Mouse (Mus musculus): ENCODE results near the gene Ube2c. TPM values are rescaled to one million over a fixed set of nuclear protein-coding genes. Genes with fewer than 3 reads are reported as not detected.
"Not testable (repeated sequence)": the region's sequence is repeated elsewhere in the genome, so short reads cannot be mapped to it uniquely, and the experiment has no call there.

Ube2c gene
- polyA plus RNA-seq, 1 experiment from 2014 or later, result 69.0 TPM

DNA sequence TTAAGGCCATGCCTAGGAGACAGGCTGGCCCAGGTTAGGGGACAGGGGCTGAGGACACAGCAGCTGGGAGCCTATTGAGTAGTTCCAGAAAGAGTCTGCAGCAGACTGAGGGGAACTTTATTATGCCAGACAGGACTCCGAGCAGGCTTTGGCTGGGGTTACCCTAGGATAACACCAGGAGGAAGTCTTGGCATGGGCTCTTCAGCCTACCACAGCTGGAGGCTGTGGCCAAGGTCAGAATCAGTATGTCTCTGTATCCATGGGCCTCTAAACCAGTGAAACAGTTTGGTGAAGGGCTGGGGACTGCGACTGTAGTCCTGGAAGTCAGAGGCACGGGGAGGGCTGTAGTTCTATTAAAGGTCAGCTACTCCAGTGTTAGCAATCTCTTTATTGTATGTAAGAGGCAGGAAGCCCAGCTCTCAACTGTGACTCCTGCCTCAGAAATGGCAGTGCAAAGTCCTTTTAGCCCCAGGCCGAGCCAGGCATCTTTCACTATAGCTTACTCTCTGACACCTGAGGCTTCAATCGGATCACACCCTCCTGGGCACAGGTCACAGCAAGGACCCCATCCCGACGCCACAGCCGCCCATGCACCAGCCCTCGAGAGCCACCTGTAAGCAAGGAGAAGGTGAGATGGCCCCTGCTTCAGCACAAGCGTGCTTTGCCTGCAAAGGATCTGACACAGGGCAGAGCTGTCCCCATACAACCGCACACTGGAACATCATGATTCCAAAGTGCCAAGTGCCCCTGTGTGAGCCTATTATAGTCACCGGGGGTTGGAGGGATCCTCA lies 22.9 kb downstream of the Ube2c start:
- no peaks in the 10 kb centered on the region for H3K27me3 ChIP-seq (replicated peaks; ENCODE audit: control insufficient read depth, insufficient read depth, low read length)
- 97% methylated on average over 12 of the region's 12 CpGs for WGBS
- H3K4me3 ChIP-seq (ENCODE audit: low read length), result no peak overlapping the region
- no peak overlapping the region for H3K27ac ChIP-seq (ENCODE audit: low read depth, low read length)
- no peak for ATAC-seq
- H3K4me2 ChIP-seq (ENCODE audit: low read length), result no peak overlapping the region
- 0 out of 2 replicates have a peak, but pooled peaks cover 3% of the 10 kb centered on the region for H3K4me1 ChIP-seq (ENCODE audit: control insufficient read depth, insufficient read depth, low read depth, low read length)
- H3K36me3 ChIP-seq (ENCODE audit: control insufficient read depth, insufficient read depth, low read length), result no peaks in the 10 kb centered on the region; the same call in 1 of the 2 replicates
- no peaks in the 10 kb centered on the region for H3K9me3 ChIP-seq (ENCODE audit: control insufficient read depth, low read length)
- no peak overlapping the region for H3K9ac ChIP-seq (ENCODE audit: low read depth, low read length)

- Histone ChIP-seq H3K27me3 (replicated peaks; ENCODE audit: control insufficient read depth, insufficient read depth, low read length) (no peaks in the 10 kb centered on the region), H3K36me3 (ENCODE audit: control insufficient read depth, insufficient read depth, low read length) (peaks cover 4% of the 10 kb centered on the region), H3K9me3 (ENCODE audit: control insufficient read depth, low read length) (no peaks in the 10 kb centered on the region), H3K27ac (ENCODE audit: low read depth, low read length) (no peak overlapping the region), H3K4me1 (ENCODE audit: control insufficient read depth, insufficient read depth, low read depth, low read length) (0 out of 2 replicates have a peak, but pooled peaks cover 3% of the 10 kb centered on the region), H3K9ac (ENCODE audit: low read depth, low read length) (no peak overlapping the region), H3K4me2 (ENCODE audit: low read length) (no peak overlapping the region), H3K4me3 (ENCODE audit: low read length) (no peak overlapping the region)
- no peak for ATAC-seq
- WGBS, result 91% methylated on average over 3 of the region's 3 CpGs
These were observed 23.5 kb downstream of the Ube2c start for GRCm38 (mm10) chr2:164793236-164793635.

GRCm38 (mm10) chr2:164793772-164794171 lies 24.1 kb downstream of the Ube2c start:
- H3K9ac ChIP-seq (ENCODE audit: low read depth, low read length), result no peak overlapping the region
- no peaks in the 10 kb centered on the region for H3K27me3 ChIP-seq (replicated peaks; ENCODE audit: control insufficient read depth, insufficient read depth, low read length)
- H3K4me2 ChIP-seq (ENCODE audit: low read length), result no peak overlapping the region
- no peaks in the 10 kb centered on the region for H3K4me1 ChIP-seq (ENCODE audit: control insufficient read depth, insufficient read depth, low read depth, low read length)
- WGBS, result 94% methylated on average over 2 of the region's 2 CpGs
- no peak overlapping the region for H3K4me3 ChIP-seq (ENCODE audit: low read length)
- H3K9me3 ChIP-seq (ENCODE audit: control insufficient read depth, low read length), result no peaks in the 10 kb centered on the region
- no peak overlapping the region for H3K27ac ChIP-seq (ENCODE audit: low read depth, low read length)
- ATAC-seq, result no peak
- peaks cover 4% of the 10 kb centered on the region for H3K36me3 ChIP-seq (ENCODE audit: control insufficient read depth, insufficient read depth, low read length)

DNA sequence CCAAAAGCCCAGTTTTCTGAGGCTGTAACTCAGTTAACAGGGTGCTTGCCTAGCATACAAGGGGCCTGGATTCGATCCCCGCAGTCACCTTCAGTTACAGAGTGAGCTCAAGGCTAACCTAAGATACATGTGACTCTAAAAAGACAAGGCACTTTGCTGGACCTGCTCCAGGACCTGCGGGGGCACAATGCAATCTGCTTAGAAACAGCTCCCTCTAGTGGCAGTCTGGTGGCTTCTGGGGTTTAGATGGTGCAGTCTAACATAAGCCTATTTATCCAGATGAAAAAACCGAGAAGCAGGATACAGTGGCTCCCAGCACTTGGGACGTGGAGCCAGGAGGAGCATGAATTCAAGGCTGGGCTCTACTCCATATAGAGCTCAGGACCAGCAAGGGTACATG lies 24.6 kb downstream of the Ube2c start:
- Histone ChIP-seq H3K4me2 (ENCODE audit: low read length) (no peak overlapping the region), H3K4me1 (ENCODE audit: control insufficient read depth, insufficient read depth, low read depth, low read length) (no peaks in the 10 kb centered on the region), H3K9me3 (ENCODE audit: control insufficient read depth, low read length) (no peaks in the 10 kb centered on the region), H3K36me3 (ENCODE audit: control insufficient read depth, insufficient read depth, low read length) (peaks cover 4% of the 10 kb centered on the region), H3K27me3 (replicated peaks; ENCODE audit: control insufficient read depth, insufficient read depth, low read length) (no peaks in the 10 kb centered on the region), H3K4me3 (ENCODE audit: low read length) (no peak overlapping the region), H3K27ac (ENCODE audit: low read depth, low read length) (no peak overlapping the region), H3K9ac (ENCODE audit: low read depth, low read length) (no peak overlapping the region)
- 39% methylated on average over 5 of the region's 5 CpGs for WGBS
- ATAC-seq, result no peak

DNA sequence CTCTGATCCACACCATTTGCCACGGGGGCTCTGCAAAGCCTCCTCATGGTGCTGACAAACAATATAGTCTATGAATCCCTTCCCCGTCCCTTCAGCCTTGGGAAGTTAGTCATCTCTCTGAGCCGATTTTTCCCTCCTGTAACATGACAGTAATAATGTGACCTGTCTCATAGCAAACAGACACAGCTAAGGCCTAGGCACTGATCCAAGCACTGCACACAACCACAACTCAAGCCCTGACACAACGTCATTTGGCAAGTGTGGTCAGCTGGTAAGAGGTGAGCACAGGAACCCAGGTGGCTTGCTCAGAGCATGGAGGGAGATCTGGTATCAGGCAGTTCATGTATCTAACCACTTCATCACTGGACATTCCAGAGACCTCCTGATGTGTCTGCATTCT lies 26.2 kb downstream of the Ube2c start:
- no peaks in the 10 kb centered on the region for H3K27me3 ChIP-seq (replicated peaks; ENCODE audit: control insufficient read depth, insufficient read depth, low read length)
- no peak overlapping the region for H3K4me2 ChIP-seq (ENCODE audit: low read length)
- peaks cover 4% of the 10 kb centered on the region for H3K36me3 ChIP-seq (ENCODE audit: control insufficient read depth, insufficient read depth, low read length)
- H3K9ac ChIP-seq (ENCODE audit: low read depth, low read length), result no peak overlapping the region
- no peak overlapping the region for H3K27ac ChIP-seq (ENCODE audit: low read depth, low read length)
- no peak overlapping the region for H3K4me3 ChIP-seq (ENCODE audit: low read length)
- no peaks in the 10 kb centered on the region for H3K9me3 ChIP-seq (ENCODE audit: control insufficient read depth, low read length)
- no peaks in the 10 kb centered on the region for H3K4me1 ChIP-seq (ENCODE audit: control insufficient read depth, insufficient read depth, low read depth, low read length)
- ATAC-seq, result no peak
- 91% methylated on average over 4 of the region's 4 CpGs for WGBS

GRCm38 (mm10) chr2:164798554-164798953 lies 28.9 kb downstream of the Ube2c start:
- not testable (repeated sequence) for H3K9me3 ChIP-seq (ENCODE audit: control insufficient read depth, low read length); H3K27ac ChIP-seq (ENCODE audit: low read depth, low read length); H3K36me3 ChIP-seq (ENCODE audit: control insufficient read depth, insufficient read depth, low read length); H3K4me3 ChIP-seq (ENCODE audit: low read length); H3K27me3 ChIP-seq (replicated peaks; ENCODE audit: control insufficient read depth, insufficient read depth, low read length); H3K4me2 ChIP-seq (ENCODE audit: low read length); H3K4me1 ChIP-seq (ENCODE audit: control insufficient read depth, insufficient read depth, low read depth, low read length); ATAC-seq; H3K9ac ChIP-seq (ENCODE audit: low read depth, low read length)
- 80% methylated on average over 6 of the region's 6 CpGs for WGBS

GRCm38 (mm10) chr2:164800252-164801004 lies 30.7 kb downstream of the Ube2c start:
- no peak for ATAC-seq
- Histone ChIP-seq H3K4me1 (ENCODE audit: control insufficient read depth, insufficient read depth, low read depth, low read length) (peaks cover 14% of the 10 kb centered on the region), H3K9me3 (ENCODE audit: control insufficient read depth, low read length) (no peaks in the 10 kb centered on the region), H3K36me3 (ENCODE audit: control insufficient read depth, insufficient read depth, low read length) (peaks cover 4% of the 10 kb centered on the region; the same call in 1 of the 2 replicates), H3K4me3 (ENCODE audit: low read length) (no peak overlapping the region), H3K27me3 (replicated peaks; ENCODE audit: control insufficient read depth, insufficient read depth, low read length) (no peaks in the 10 kb centered on the region), H3K9ac (ENCODE audit: low read depth, low read length) (no peak overlapping the region), H3K4me2 (ENCODE audit: low read length) (no peak overlapping the region), H3K27ac (ENCODE audit: low read depth, low read length) (no peak overlapping the region)
- 93% methylated on average over 13 of the region's 13 CpGs for WGBS

- 92% methylated on average over 16 of the region's 16 CpGs for WGBS
- no peak overlapping the region for H3K27ac ChIP-seq (ENCODE audit: low read depth, low read length)
- H3K9ac ChIP-seq (ENCODE audit: low read depth, low read length), result no peak overlapping the region; the same call in 1 of the 2 replicates
- H3K27me3 ChIP-seq (replicated peaks; ENCODE audit: control insufficient read depth, insufficient read depth, low read length), result no peaks in the 10 kb centered on the region
- no peak overlapping the region; the same call in 1 of the 2 replicates for H3K4me3 ChIP-seq (ENCODE audit: low read length)
- H3K36me3 ChIP-seq (ENCODE audit: control insufficient read depth, insufficient read depth, low read length), result no peaks in the 10 kb centered on the region
- H3K4me1 ChIP-seq (ENCODE audit: control insufficient read depth, insufficient read depth, low read depth, low read length), result peaks cover 21% of the 10 kb centered on the region
- H3K9me3 ChIP-seq (ENCODE audit: control insufficient read depth, low read length), result no peaks in the 10 kb centered on the region
- H3K4me2 ChIP-seq (ENCODE audit: low read length), result peak overlapping the region; percentile 68
- no peak for ATAC-seq
These were observed 33.7 kb downstream of the Ube2c start for GRCm38 (mm10) chr2:164803201-164803920.

DNA sequence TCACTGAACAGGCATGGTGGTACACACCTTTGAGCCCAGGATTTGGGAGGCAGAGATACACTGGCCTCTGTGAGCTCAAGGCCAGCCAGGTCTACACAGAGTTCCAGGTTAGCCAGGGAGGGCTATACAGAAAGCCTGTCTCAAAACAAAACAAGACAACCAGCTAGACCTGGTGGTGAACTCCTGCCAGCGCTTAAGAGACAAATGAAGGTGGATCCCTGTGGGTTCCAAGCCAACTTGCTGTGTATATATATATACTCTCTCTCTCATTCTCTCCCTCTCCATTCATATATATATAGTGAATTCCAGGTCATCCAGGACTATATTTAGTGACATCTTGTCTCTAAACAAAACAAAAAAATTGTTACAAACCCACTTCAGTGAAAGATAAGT lies 34.2 kb downstream of the Ube2c start:
- no peak overlapping the region for H3K27ac ChIP-seq (ENCODE audit: low read depth, low read length)
- no peaks in the 10 kb centered on the region for H3K27me3 ChIP-seq (replicated peaks; ENCODE audit: control insufficient read depth, insufficient read depth, low read length)
- 67% methylated on average over 1 of the region's 1 CpGs for WGBS
- no peak for ATAC-seq
- H3K4me2 ChIP-seq (ENCODE audit: low read length), result peak overlapping the region; percentile 68
- peaks cover 21% of the 10 kb centered on the region for H3K4me1 ChIP-seq (ENCODE audit: control insufficient read depth, insufficient read depth, low read depth, low read length)
- H3K36me3 ChIP-seq (ENCODE audit: control insufficient read depth, insufficient read depth, low read length), result no peaks in the 10 kb centered on the region
- peak overlapping the region; percentile 55 for H3K4me3 ChIP-seq (ENCODE audit: low read length)
- peak overlapping the region; percentile 85 for H3K9ac ChIP-seq (ENCODE audit: low read depth, low read length)
- no peaks in the 10 kb centered on the region for H3K9me3 ChIP-seq (ENCODE audit: control insufficient read depth, low read length)

Data from hindbrain, embryonic 16.5 days (tissue).